Mouse (Mus musculus) midbrain, embryonic 14.5 days (tissue): ENCODE measurements at regions not wholly inside any gene's neighbourhood (a gene's known extent, or its start where the extent isn't known, plus 50 kb on each side); places are given as distances from the start of the nearest gene placed in this dataset.
A peak's percentile ranks its signal among the peaks of the same experiment; 100 is the strongest.

ENCODE experiments used
- ATAC-seq: fragments of 200-750 bp; cut with Nextera tagmentation; 2 replicates; pipeline ENCODE4 v1.8.0; 2017; ENCODE audit warnings: moderate number of reproducible peaks, moderate library complexity; ENCODE audit not compliant: low FRiP score, low TSS enrichment
- DNase-seq: peaks from one replicate; pipeline ENCODE4 v3.0.0-alpha.2; 2015
- H3K27ac ChIP-seq: fragments of 300-500 bp; sonication (generic); replicated peaks from 2 replicates; pipeline ENCODE4 v1.5.1; 2014; ENCODE audit warnings: mild to moderate bottlenecking, low read depth, low read length, moderate library complexity
- H3K27me3 ChIP-seq: fragments of 300-500 bp; sonication (generic); 2 replicates; pipeline ENCODE4 v1.6.1; 2014; ENCODE audit warnings: low read length, control low read depth, mixed read lengths; ENCODE audit not compliant: control insufficient read depth, insufficient read depth
- H3K36me3 ChIP-seq: fragments of 300-500 bp; sonication (generic); 2 replicates; pipeline ENCODE4 v1.6.1; 2014; ENCODE audit warnings: low read length, control low read depth; ENCODE audit not compliant: control insufficient read depth, insufficient read depth
- H3K4me1 ChIP-seq: fragments of 300-500 bp; sonication (generic); 2 replicates; pipeline ENCODE4 v1.6.1; 2014; ENCODE audit warnings: mild to moderate bottlenecking, antibody characterized with exemption, low read length, control low read depth; ENCODE audit not compliant: control insufficient read depth, insufficient read depth
- H3K4me2 ChIP-seq: fragments of 300-500 bp; sonication (generic); 2 replicates; pipeline ENCODE4 v1.6.1; 2014; ENCODE audit warnings: mild to moderate bottlenecking, low read length, moderate library complexity
- H3K4me3 ChIP-seq: fragments of 300-500 bp; sonication (generic); replicated peaks from 2 replicates; pipeline ENCODE4 v1.5.1; 2014; ENCODE audit warnings: low read depth, low read length
- H3K9ac ChIP-seq: fragments of 300-500 bp; sonication (generic); replicated peaks from 2 replicates; pipeline ENCODE4 v1.6.1; 2014; ENCODE audit warnings: mild to moderate bottlenecking, low read length, moderate library complexity
- H3K9me3 ChIP-seq: fragments of 300-500 bp; sonication (generic); 2 replicates; pipeline ENCODE4 v1.6.1; 2016; ENCODE audit warnings: low read length, control low read depth, mixed read lengths; ENCODE audit not compliant: control insufficient read depth
- WGBS: fragments of 180-500 bp; shearing (Covaris S2); extraction: QIAGEN DNeasy Blood & Tissue Kit; methylation state at CpG from one replicate; pipeline ENCODE4 v1.1.7; 2014; 5-methylcytosine and 5-hydroxymethylcytosine counted together

DNA sequence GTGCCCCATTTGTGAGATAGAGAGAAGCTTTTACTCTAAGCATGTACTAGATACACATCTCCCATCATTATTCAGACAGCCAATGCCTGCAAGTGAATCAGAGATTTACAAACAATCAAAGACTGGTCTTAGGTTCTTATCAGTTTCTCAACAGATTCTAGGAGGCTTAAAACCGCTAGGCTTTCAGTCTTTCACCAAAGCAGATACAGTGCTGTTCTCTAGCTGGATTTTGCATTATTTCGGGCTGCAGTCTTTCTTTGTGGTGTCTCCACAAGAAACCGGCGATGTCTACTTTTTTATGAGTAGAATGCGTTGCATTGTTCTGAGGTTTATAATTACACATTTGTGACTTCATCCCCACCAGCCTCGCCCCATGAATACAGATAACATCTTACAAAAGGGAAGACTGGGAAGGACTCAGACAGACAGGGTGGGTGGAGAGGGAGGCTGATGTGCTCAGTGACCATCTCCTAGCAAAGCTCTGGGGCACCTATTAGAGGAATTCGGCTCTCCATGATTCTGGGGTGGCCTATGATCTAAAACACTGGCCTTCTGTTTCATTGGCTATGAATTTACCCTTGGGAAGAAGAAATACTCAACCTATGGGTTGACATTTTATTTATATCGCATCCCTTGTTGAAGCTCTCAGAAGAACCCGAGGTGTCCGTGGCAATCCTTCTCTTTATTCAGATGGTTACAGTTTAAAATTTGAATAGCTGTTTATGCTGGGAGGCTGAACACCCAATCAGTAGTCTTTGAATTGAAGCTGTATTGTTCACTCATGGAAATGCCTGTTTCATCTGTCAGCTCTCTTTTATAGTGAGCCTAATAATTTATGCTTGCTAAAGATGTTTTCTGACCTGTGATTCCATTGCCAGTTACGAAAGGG, 343.8 kb downstream of the Tmem161b start:
- Histone ChIP-seq H3K27ac (peak overlapping the region; percentile 71), H3K36me3 (no peaks in the 10 kb centered on the region), H3K9me3 (no peaks in the 10 kb centered on the region), H3K9ac (no peak overlapping the region), H3K27me3 (no peaks in the 10 kb centered on the region), H3K4me1 (peaks cover 10% of the 10 kb centered on the region; the same call in 1 of the 2 replicates), H3K4me3 (no peak overlapping the region), H3K4me2 (no peak overlapping the region)
- ATAC-seq (peak; percentile 66), DNase-seq (peak; percentile 35)
- WGBS: 46% methylated on average over 11 of the region's 11 CpGs

DNA sequence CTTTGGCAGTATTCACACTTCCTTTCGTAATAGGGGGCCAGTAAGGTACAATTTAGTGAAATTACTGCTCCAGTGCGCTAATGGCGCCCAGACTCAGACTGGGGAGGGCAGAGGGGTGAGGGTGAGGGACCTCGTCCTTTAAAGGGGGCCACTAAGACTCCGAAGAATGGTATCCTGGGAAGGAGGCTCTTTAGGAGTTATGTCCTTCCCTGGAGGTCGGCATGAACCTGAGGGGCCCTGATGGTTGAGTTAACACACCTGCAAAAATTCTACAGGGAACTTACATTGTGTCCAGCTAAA, 344.4 kb downstream of the Tmem161b start:
- H3K4me3 ChIP-seq: no peak overlapping the region
- H3K9me3 ChIP-seq: no peaks in the 10 kb centered on the region
- peaks cover 11% of the 10 kb centered on the region for H3K4me1 ChIP-seq
- H3K36me3 ChIP-seq: no peaks in the 10 kb centered on the region
- H3K27me3 ChIP-seq: no peaks in the 10 kb centered on the region
- ATAC-seq: no peak; the same call in 1 of the 2 replicates
- no peak overlapping the region for H3K4me2 ChIP-seq
- no peak for DNase-seq
- 72% methylated on average over 6 of the region's 6 CpGs for WGBS
- peak overlapping the region; percentile 47; the same call in 1 of the 2 replicates for H3K27ac ChIP-seq
- H3K9ac ChIP-seq: no peak overlapping the region

DNA sequence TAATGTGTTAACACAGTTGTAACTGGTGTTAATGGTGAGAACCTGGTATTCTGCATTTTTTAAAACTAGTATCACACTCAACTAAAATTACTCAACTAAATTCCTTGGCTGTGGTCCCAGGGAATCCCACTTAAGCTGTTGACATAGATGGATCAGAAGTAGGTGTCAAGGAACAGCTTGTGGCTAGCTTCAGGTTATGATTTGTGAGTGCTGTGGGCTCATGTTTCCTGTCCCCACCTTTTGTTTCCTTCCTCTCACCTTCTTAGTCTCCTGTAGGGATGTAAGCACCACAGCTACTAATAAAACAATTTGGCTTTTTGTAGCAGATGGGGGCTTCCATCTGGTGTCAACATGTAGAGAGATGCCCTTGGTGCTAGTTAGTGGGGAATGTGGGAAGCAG, 347.3 kb downstream of the Tmem161b start:
- H3K9ac ChIP-seq: no peak overlapping the region
- no peak overlapping the region for H3K4me3 ChIP-seq
- ATAC-seq: no peak
- H3K27ac ChIP-seq: no peak overlapping the region; the same call in 1 of the 2 replicates
- no peaks in the 10 kb centered on the region for H3K27me3 ChIP-seq
- no peak for DNase-seq
- no peak overlapping the region for H3K4me2 ChIP-seq
- no peaks in the 10 kb centered on the region for H3K36me3 ChIP-seq
- H3K4me1 ChIP-seq: peaks cover 15% of the 10 kb centered on the region
- no peaks in the 10 kb centered on the region for H3K9me3 ChIP-seq

DNA sequence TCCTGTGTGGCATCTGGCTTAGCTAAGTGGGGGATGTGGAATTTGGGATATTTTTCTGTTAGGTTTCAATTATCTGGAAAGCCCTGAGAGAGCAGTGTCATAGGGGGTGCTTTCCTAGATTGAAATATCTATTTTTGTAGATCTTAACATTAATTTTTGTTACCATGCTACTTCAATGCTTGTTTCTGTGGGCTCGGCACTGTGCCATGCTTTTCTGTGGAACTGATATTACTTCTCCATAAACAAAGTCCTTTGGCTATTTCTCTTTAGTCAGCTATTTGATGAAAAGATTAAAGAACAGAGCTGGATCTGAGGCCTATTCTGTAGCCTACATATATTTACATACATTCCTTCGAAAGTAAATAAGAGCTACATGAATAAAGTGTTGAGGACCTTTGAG, 348.1 kb downstream of the Tmem161b start:
- no peaks in the 10 kb centered on the region for H3K9me3 ChIP-seq
- H3K4me1 ChIP-seq: peaks cover 15% of the 10 kb centered on the region
- H3K27me3 ChIP-seq: no peaks in the 10 kb centered on the region
- 33% methylated on average over 2 of the region's 2 CpGs for WGBS
- no peak for ATAC-seq
- H3K4me2 ChIP-seq: no peak overlapping the region
- peak; percentile 6 for DNase-seq
- no peaks in the 10 kb centered on the region for H3K36me3 ChIP-seq
- H3K27ac ChIP-seq: peak overlapping the region; percentile 50; the same call in 1 of the 2 replicates
- H3K4me3 ChIP-seq: no peak overlapping the region
- no peak overlapping the region for H3K9ac ChIP-seq

DNA sequence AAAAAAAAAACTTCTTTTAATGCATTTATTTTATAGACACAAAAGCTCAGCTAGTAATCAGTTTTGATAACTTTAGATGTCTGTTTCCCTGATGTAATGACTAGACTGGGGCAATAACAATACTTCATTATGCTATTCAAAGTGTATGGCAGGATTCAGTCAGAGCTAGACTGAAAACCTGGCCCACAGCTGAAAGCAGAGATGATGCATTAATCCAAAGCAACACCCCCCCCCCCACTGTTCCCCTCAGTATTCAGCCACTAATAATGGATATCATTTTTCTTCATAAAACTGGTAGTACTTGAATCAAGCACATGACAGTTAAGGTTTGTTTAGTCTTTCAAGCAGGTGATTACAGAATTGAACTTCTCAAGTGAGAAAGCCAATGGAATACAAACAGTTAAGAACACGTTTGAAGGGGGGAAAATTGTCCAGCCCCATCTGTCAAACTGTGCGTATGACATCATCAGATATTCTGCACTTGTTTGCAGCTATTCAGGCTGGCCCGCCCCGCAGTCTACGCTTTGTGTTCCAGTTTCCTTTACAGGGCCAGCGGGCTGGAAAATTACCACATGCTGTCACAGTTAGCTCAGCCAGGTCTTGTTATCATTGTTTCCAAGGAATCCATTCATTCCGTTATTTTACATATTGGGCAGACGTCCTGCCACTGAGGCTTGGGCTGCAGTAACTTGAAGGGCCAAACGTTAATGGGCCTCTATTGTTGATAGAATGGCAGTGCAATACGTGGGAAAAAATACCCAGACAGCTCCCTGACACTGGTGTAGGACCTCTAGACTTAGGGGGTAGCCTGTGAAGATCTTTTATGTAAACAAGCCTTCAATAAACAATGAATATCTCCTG, 349.1 kb downstream of the Tmem161b start:
- peak overlapping the region; percentile 32 for H3K4me2 ChIP-seq
- 2% methylated on average over 10 of the region's 10 CpGs for WGBS
- no peaks in the 10 kb centered on the region for H3K36me3 ChIP-seq
- H3K4me3 ChIP-seq: no peak overlapping the region
- DNase-seq: peak; percentile 87
- H3K27me3 ChIP-seq: no peaks in the 10 kb centered on the region
- H3K9me3 ChIP-seq: no peaks in the 10 kb centered on the region
- peaks cover 15% of the 10 kb centered on the region for H3K4me1 ChIP-seq
- peak overlapping the region; percentile 66 for H3K27ac ChIP-seq
- H3K9ac ChIP-seq: no peak overlapping the region
- ATAC-seq: peak; percentile 94

DNA sequence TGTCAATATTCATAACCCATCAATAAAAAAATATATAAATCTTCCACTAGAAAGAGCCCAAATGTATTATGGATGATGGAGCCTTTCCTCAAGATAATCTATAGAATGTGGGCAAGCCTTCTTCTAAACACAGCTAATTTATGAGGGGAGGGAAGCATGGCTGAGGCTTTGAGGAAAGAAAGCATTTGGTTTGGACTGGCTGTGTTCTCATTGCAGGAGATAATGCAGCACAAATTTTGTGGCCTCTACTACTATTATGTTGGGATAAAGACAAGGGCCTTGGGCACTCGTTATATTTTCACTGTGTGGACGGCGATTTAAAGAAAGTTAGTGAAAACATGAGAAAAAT, 349.7 kb downstream of the Tmem161b start:
- peak; percentile 41; the same call in 1 of the 2 replicates for ATAC-seq
- no peaks in the 10 kb centered on the region for H3K27me3 ChIP-seq
- H3K9ac ChIP-seq: no peak overlapping the region
- peak overlapping the region; percentile 66 for H3K27ac ChIP-seq
- DNase-seq: peak; percentile 34
- H3K4me1 ChIP-seq: peaks cover 12% of the 10 kb centered on the region
- H3K36me3 ChIP-seq: no peaks in the 10 kb centered on the region
- WGBS: 17% methylated on average over 3 of the region's 3 CpGs
- peak overlapping the region; percentile 32; the same call in 1 of the 2 replicates for H3K4me2 ChIP-seq
- H3K9me3 ChIP-seq: no peaks in the 10 kb centered on the region
- no peak overlapping the region for H3K4me3 ChIP-seq

DNA sequence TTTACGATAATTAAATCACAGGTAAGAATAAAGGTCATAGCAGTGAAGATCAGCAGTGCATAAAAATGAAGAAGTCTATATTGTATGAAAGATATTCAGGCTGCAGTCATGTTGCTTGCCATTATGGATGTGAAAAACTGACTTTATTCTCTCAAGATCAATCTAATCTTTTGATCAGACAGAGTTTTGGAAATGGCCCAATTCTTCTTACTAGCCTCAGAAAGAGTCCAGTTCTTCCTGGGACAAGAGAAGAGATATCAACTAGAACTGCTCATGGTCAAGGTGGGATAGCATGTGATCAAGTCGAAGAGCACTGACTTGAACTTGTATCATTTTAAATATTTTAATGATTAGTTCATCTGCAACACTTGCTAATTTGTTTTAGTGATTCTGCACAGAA, 350.1 kb downstream of the Tmem161b start:
- Histone ChIP-seq H3K27me3 (no peaks in the 10 kb centered on the region), H3K27ac (peak overlapping the region; percentile 66; the same call in 1 of the 2 replicates), H3K4me1 (peaks cover 12% of the 10 kb centered on the region), H3K4me2 (no peak overlapping the region), H3K9me3 (0 out of 2 replicates have a peak, but pooled peaks cover 3% of the 10 kb centered on the region), H3K36me3 (no peaks in the 10 kb centered on the region), H3K4me3 (no peak overlapping the region), H3K9ac (no peak overlapping the region)
- ATAC-seq (no peak), DNase-seq (peak; percentile 29)
- WGBS: 70% methylated on average over 2 of the region's 2 CpGs

DNA sequence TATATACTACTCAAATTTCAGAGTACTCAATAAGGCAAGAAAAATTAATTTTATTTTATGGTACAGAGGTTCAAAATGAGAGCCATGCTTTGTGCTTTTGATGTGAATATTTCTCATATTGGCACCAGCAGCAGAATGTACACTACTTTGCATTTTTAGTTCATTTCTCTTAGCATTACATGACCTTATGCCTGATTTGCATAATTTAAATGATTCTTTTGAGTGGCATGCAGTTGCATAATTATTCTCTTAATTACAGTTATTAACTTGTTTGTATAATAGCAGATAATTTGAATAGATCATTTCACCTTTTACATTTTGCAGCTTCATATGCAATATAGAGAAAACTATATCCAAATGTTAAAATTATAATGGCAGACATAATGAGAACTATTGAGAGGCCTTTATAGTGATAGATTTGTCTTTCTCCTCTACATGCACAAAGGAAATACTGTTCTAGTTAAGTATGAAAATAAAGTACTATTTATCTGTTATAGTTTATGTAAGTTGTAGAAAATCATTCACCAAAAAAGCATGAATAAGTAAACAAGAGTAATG, 374.6 kb downstream of the Tmem161b start:
- ATAC-seq (no peak), DNase-seq (no peak)
- no peak overlapping the region for H3K27ac ChIP-seq
- no peak overlapping the region for H3K4me3 ChIP-seq
- no peaks in the 10 kb centered on the region for H3K27me3 ChIP-seq
- H3K36me3 ChIP-seq: no peaks in the 10 kb centered on the region
- H3K4me1 ChIP-seq: no peaks in the 10 kb centered on the region
- H3K4me2 ChIP-seq: no peak overlapping the region
- no peaks in the 10 kb centered on the region for H3K9me3 ChIP-seq
- H3K9ac ChIP-seq: no peak overlapping the region
